Mouse (Mus musculus): ENCODE results near the gene Rftn2. TPM values are rescaled to one million over a fixed set of nuclear protein-coding genes. Genes with fewer than 3 reads are reported as not detected.
A peak's percentile ranks its signal among the peaks of the same experiment; 100 is the strongest.

Rftn2 gene
- polyA plus RNA-seq, 1 experiment = 41.0 TPM

DNA sequence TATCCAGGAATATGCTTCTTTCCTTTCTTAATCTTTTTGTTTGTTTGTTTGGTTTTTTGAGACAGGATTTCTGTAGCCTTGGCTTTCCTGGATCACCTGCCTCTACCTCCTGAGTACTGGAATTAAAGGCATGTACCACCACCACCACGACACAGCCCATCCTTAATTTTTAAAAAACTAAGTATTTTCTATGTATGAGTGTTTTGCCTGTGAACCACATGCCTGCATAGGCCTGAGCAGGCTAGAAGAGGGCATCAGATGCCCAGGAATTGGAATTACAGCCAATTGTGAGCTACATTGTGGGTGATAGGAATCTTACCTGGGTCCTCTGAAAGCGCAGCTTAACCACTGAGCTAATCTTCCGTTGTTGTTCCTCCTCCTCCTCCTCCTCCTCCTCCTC, 92.3 kb downstream of the Rftn2 start:
- Histone ChIP-seq H3K79me2 (ENCODE audit: control insufficient read depth, insufficient read depth) (peaks cover 78% of the 10 kb centered on the region), H3ac (ENCODE audit: control insufficient read depth, insufficient read length) (no peak overlapping the region), H3K4me2 (ENCODE audit: low read depth) (no peak overlapping the region), H3K4me3 (no peak overlapping the region), H3K27me3 (ENCODE audit: control insufficient read depth, insufficient read depth, insufficient read length) (no peaks in the 10 kb centered on the region), H3K36me3 (ENCODE audit: control insufficient read depth, insufficient read depth) (peaks cover 5% of the 10 kb centered on the region)
- TF ChIP-seq USF1 (IDR thresholded peaks at IDR 0.05; ENCODE audit: low read depth) (no peak), MYOG (IDR thresholded peaks at IDR 0.05; ENCODE audit: control insufficient read depth in 1 of 3, insufficient read depth in 1 of 3, insufficient read length in 2 of 3, low read depth in 2 of 3) (no peak), MYOD1 (IDR thresholded peaks at IDR 0.05; ENCODE audit: control insufficient read depth in 1 of 3, insufficient read length in 2 of 3, low read depth in 2 of 3) (no peak), REST (IDR thresholded peaks at IDR 0.05; ENCODE audit: insufficient read depth, insufficient read length) (no peak), MAX (IDR thresholded peaks at IDR 0.05; ENCODE audit: low read depth) (no peak), SRF (IDR thresholded peaks at IDR 0.05; ENCODE audit: control insufficient read depth, insufficient read length, low read depth) (no peak), TCF12 (IDR thresholded peaks at IDR 0.05; ENCODE audit: insufficient read depth, poor library complexity, severe bottlenecking) (no peak), E2F4 (IDR thresholded peaks at IDR 0.05; ENCODE audit: insufficient read depth) (no peak), POLR2A (IDR thresholded peaks at IDR 0.05; ENCODE audit: insufficient read length, low read depth) (no peak)

DNA sequence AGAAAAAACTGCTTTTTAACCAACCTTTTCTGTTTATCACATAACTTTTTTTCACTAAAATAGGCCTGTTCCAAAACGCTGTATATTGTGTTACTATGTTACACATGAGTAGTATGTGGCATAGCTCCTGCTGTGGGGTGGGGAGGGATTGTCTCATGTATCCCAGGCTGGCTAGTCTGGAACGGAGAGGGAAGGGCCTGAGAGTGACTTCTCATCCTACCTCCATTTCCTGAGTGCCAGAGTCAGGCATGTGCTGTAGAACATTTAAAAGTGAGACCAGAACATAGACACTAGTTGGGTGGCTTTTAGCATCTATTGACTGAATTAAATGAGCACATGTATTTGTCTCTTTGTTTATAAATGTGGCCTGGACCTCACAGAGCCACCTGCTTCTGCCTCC, 93.4 kb downstream of the Rftn2 start:
- H3K36me3 ChIP-seq (ENCODE audit: control insufficient read depth, insufficient read depth) = peaks cover 4% of the 10 kb centered on the region
- H3K4me3 ChIP-seq = peak overlapping the region; percentile 60
- H3K27me3 ChIP-seq (ENCODE audit: control insufficient read depth, insufficient read depth, insufficient read length) = no peaks in the 10 kb centered on the region
- TF ChIP-seq REST (IDR thresholded peaks at IDR 0.05; ENCODE audit: insufficient read depth, insufficient read length) (no peak), MYOD1 (IDR thresholded peaks at IDR 0.05; ENCODE audit: control insufficient read depth in 1 of 3, insufficient read length in 2 of 3, low read depth in 2 of 3) (peak in 2 of 3 experiments; percentile 31 to 38)
- no peak overlapping the region for H3ac ChIP-seq (ENCODE audit: control insufficient read depth, insufficient read length)
- peaks cover 67% of the 10 kb centered on the region for H3K79me2 ChIP-seq (ENCODE audit: control insufficient read depth, insufficient read depth)
- H3K4me2 ChIP-seq (ENCODE audit: low read depth) = peak overlapping the region; percentile 85

DNA sequence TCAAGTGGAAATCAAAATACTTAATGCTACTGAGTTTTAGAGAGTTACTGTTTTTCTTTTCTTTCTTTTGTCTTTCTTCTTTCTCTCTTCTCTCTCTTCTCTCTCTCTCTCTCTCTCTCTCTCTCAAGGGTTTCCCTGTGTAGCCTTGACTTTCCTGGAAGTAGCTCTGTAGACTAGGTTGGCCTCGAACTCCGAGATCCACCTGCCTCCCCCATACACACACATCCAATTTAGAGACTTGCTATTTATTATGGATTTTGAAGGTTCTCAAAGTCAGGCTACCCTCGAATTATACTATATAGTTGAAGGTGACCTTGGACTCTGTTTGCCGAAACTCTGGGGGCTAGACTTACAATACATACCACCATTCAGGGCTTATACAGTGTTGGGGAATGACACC, 94.3 kb downstream of the Rftn2 start:
- Histone ChIP-seq H3K36me3 (ENCODE audit: control insufficient read depth, insufficient read depth) (no peaks in the 10 kb centered on the region), H3K79me2 (ENCODE audit: control insufficient read depth, insufficient read depth) (peaks cover 58% of the 10 kb centered on the region), H3K4me2 (ENCODE audit: low read depth) (peak overlapping the region; percentile 85), H3K4me3 (peak overlapping the region; percentile 60), H3ac (ENCODE audit: control insufficient read depth, insufficient read length) (peak overlapping the region; percentile 84), H3K27me3 (ENCODE audit: control insufficient read depth, insufficient read depth, insufficient read length) (no peaks in the 10 kb centered on the region)
- TF ChIP-seq CEBPB (IDR thresholded peaks at IDR 0.05; ENCODE audit: insufficient read depth, poor library complexity, severe bottlenecking) (no peak), E2F4 (IDR thresholded peaks at IDR 0.05; ENCODE audit: insufficient read depth) (no peak), POLR2AphosphoS2 (IDR thresholded peaks at IDR 0.05; ENCODE audit: insufficient read length, low read depth) (no peak), MYOG (IDR thresholded peaks at IDR 0.05; ENCODE audit: control insufficient read depth in 1 of 3, insufficient read depth in 1 of 3, insufficient read length in 2 of 3, low read depth in 2 of 3) (no peak), MAX (IDR thresholded peaks at IDR 0.05; ENCODE audit: low read depth) (no peak), SRF (IDR thresholded peaks at IDR 0.05; ENCODE audit: control insufficient read depth, insufficient read length, low read depth) (no peak), TCF3 (IDR thresholded peaks at IDR 0.05; ENCODE audit: insufficient read length, low read depth) (no peak)

DNA sequence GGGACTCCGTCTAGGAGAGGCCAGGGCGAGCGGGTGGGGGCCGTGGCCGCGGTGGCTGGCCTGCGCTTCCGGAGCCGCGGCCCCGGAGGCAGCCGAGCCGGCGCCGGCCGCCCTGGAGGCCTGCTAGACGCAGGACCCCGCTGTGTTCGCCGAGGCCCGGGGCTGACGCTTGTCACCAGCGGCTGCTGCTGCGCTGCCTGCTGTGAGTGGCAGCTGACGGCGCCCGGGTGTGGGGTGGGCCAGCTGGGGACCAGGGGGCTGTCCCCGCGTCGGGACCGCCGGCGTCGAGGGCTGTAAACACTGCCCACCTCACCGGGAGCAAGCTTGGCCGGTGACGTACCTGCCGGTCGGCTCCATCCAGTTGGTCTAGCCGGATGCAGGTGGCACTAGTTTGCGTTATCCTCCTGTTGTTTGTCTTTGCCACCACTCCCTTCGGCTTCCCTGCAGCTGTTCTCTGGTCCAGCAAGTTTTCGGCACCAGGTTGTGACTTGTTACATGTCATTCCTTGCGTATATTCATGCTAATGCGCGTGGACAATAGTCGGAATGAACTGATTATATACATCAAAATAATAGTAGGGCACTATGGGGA, 95.1 kb downstream of the Rftn2 start:
- peak overlapping the region; percentile 60 for H3K4me3 ChIP-seq
- H3ac ChIP-seq (ENCODE audit: control insufficient read depth, insufficient read length) = peak overlapping the region; percentile 84
- H3K79me2 ChIP-seq (ENCODE audit: control insufficient read depth, insufficient read depth) = peaks cover 50% of the 10 kb centered on the region
- no peak for TF ChIP-seq E2F4 (IDR thresholded peaks at IDR 0.05; ENCODE audit: insufficient read depth)
- peak; percentile 12 for TF ChIP-seq TCF3 (IDR thresholded peaks at IDR 0.05; ENCODE audit: insufficient read length, low read depth)
- TF ChIP-seq POLR2A (IDR thresholded peaks at IDR 0.05; ENCODE audit: insufficient read length, low read depth) = peak; percentile 48
- TF ChIP-seq MYOG (IDR thresholded peaks at IDR 0.05; ENCODE audit: control insufficient read depth in 1 of 3, insufficient read depth in 1 of 3, insufficient read length in 2 of 3, low read depth in 2 of 3) = peak; percentile 28 to 74 (median 59)
- no peak for TF ChIP-seq MAX (IDR thresholded peaks at IDR 0.05; ENCODE audit: low read depth)
- TF ChIP-seq REST (IDR thresholded peaks at IDR 0.05; ENCODE audit: insufficient read depth, insufficient read length) = no peak
- TF ChIP-seq POLR2AphosphoS2 (IDR thresholded peaks at IDR 0.05; ENCODE audit: insufficient read length, low read depth) = no peak
- no peak for TF ChIP-seq SRF (IDR thresholded peaks at IDR 0.05; ENCODE audit: control insufficient read depth, insufficient read length, low read depth)
- TF ChIP-seq MYOD1 (IDR thresholded peaks at IDR 0.05; ENCODE audit: control insufficient read depth in 1 of 3, insufficient read length in 2 of 3, low read depth in 2 of 3) = peak; percentile 3 to 62 (median 54)
- no peak for TF ChIP-seq TCF12 (IDR thresholded peaks at IDR 0.05; ENCODE audit: insufficient read depth, poor library complexity, severe bottlenecking)
- no peak for TF ChIP-seq CEBPB (IDR thresholded peaks at IDR 0.05; ENCODE audit: insufficient read depth, poor library complexity, severe bottlenecking)
- TF ChIP-seq USF1 (IDR thresholded peaks at IDR 0.05; ENCODE audit: low read depth) = no peak
- H3K27me3 ChIP-seq (ENCODE audit: control insufficient read depth, insufficient read depth, insufficient read length) = no peaks in the 10 kb centered on the region
- H3K4me2 ChIP-seq (ENCODE audit: low read depth) = peak overlapping the region; percentile 85
- no peaks in the 10 kb centered on the region for H3K36me3 ChIP-seq (ENCODE audit: control insufficient read depth, insufficient read depth)

DNA sequence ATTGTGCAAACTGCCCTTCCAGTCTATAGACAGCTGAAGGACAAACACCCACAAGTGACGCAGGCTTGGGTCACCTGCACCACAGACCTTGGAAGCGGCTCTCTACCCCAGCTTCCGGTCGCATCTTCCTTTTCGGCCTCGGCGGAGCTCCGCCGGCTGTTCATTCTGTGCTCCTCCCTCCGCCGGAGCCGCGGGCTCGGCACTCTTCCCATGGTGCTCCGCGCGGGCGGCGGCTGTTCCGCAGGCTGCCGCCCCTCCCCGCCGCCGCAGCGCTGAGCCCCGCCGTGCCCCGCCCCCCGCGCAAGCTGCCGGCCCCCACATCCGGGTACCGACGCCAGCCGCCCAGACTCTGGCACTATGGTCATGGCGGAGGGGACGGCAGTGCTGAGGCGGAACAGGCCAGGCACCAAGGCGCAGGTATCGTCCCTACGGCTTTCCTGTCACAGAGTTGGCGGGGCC, 95.6 kb downstream of the Rftn2 start, which contains the start of gene Mob4:
TSS of gene Mob4 (plus strand) at position 289 of the 459 bp plus-strand sequence.
- Histone ChIP-seq H3K4me2 (ENCODE audit: low read depth) (peak within 1 kb of the TSS; percentile 89), H3K79me2 (ENCODE audit: control insufficient read depth, insufficient read depth) (peaks cover 45% of the 10 kb centered on the region), H3ac (ENCODE audit: control insufficient read depth, insufficient read length) (peak within 1 kb of the TSS; percentile 84), H3K27me3 (ENCODE audit: control insufficient read depth, insufficient read depth, insufficient read length) (no peaks in the 10 kb centered on the region), H3K36me3 (ENCODE audit: control insufficient read depth, insufficient read depth) (no peaks in the 10 kb centered on the region), H3K4me3 (peak within 1 kb of the TSS; percentile 60)
- TF ChIP-seq MYOG (IDR thresholded peaks at IDR 0.05; ENCODE audit: control insufficient read depth in 1 of 3, insufficient read depth in 1 of 3, insufficient read length in 2 of 3, low read depth in 2 of 3) (peak; percentile 39 to 74 (median 44)), CEBPB (IDR thresholded peaks at IDR 0.05; ENCODE audit: insufficient read depth, poor library complexity, severe bottlenecking) (no peak), TCF3 (IDR thresholded peaks at IDR 0.05; ENCODE audit: insufficient read length, low read depth) (no peak), POLR2A (IDR thresholded peaks at IDR 0.05; ENCODE audit: insufficient read length, low read depth) (peak; percentile 88), SRF (IDR thresholded peaks at IDR 0.05; ENCODE audit: control insufficient read depth, insufficient read length, low read depth) (no peak), MAX (IDR thresholded peaks at IDR 0.05; ENCODE audit: low read depth) (no peak), USF1 (IDR thresholded peaks at IDR 0.05; ENCODE audit: low read depth) (peak; percentile 3), POLR2AphosphoS2 (IDR thresholded peaks at IDR 0.05; ENCODE audit: insufficient read length, low read depth) (peak; percentile 87), E2F4 (IDR thresholded peaks at IDR 0.05; ENCODE audit: insufficient read depth) (no peak), REST (IDR thresholded peaks at IDR 0.05; ENCODE audit: insufficient read depth, insufficient read length) (peak; percentile 46), MYOD1 (IDR thresholded peaks at IDR 0.05; ENCODE audit: control insufficient read depth in 1 of 3, insufficient read length in 2 of 3, low read depth in 2 of 3) (peak in 2 of 3 experiments; percentile 38 to 75), TCF12 (IDR thresholded peaks at IDR 0.05; ENCODE audit: insufficient read depth, poor library complexity, severe bottlenecking) (no peak)
